Mouse (Mus musculus) urinary bladder, adult 2 months (tissue): ENCODE data around the gene Igtp. TPM values are rescaled to one million over a fixed set of nuclear protein-coding genes. Genes with fewer than 3 reads are reported as not detected.
"Not testable (repeated sequence)": the region's sequence is repeated elsewhere in the genome, so short reads cannot be mapped to it uniquely, and the experiment has no call there.

Experiments used
- DNase-seq: peaks from one replicate; pipeline ENCODE4 v3.0.0; 2022; ENCODE audit warnings: low spot score
- polyA plus RNA-seq: library from polyadenylated mRNA; depleted of rRNA; stranded (reverse); fragments of >200 nt; gene quantifications from 2 replicates; pipeline ENCODE4 v1.2.3, GENCODE M21; 2012

Gene Igtp
- polyA plus RNA-seq, 1 experiment, result 23.8 TPM

DNA sequence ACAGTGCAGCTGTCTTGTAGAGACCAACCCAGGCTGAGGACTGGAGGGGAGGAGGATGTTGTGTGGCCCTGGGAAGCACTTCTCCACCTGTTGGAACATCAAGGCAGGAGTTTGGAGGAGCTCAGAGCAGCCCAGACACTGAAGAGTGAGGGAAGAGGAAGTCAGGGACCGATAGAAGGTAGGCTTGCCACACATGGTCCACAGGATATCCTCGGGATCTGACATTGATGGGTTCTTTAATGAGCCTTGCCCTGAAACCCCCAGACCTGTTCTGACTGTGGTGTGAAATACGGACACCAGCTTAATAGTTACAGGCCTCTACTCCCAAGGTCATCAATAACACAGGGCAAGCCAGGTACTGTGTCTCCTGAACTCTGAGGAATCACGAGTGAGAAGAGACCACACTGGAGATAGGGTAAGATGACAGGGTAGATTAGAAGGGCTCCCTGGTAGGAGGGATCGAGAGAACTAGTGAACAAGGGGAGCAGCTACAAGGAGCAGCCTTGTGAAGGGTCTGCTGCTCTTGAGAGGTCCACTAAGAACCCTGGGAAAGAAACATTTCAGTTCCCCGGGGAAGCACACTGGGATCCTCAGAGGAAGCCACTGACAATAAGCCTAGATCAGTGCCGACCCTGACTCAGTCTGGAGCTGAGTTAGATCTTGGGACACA lies 14.5 kb downstream of the Igtp start:
- no peak for DNase-seq

DNA sequence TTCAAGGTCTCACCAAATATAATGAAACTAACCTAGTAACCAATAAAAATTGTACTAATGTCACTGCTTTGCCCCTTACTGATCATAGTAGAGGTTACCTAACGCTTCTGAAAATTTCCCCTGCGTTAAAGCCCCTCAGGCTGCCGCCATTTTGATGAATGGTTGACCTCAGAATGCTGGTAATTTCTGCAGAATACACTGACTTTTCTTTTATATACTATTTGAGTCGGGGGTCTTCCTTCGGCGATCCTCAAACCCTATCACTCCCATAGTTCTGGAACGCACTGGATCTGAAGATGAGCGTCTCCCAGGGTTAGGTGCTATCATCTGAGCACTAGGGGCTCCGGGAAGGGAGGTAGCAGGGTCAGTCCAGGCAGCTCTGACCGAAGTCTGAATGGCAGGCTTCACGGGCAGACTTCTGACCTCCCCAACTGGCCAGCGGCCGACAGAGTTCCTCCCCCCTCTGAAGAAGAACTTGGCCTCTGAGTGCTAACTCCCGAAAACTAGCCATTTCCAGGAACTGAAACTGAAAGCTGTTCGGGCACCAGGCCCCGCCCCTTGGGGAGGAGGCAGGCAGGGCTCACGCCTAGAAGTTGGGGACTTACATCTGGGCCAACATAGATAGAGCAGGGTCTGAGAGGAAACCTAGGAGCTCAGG lies 15.2 kb downstream of the Igtp start:
- peak; percentile 47 for DNase-seq

DNA sequence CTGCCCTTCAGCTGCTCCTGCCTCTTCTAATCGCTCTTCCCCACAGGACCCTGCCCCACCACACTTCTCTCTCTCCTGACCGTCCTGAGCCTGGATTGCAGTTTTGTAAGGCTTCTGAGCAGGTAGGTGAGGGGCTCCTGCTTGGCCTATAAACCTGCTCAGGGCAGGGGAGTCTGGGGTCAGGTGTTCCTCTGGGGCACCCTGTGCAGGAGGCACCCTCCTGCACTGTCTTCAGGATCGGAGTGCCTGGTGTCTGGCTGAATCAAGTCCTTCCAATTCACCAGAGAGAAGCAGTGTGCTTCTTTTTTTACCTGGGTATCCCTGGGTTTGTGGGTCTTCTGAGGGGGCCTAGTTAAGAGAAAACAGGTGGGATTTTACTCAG lies 15.7 kb downstream of the Igtp start:
- not testable (repeated sequence) for DNase-seq

DNA sequence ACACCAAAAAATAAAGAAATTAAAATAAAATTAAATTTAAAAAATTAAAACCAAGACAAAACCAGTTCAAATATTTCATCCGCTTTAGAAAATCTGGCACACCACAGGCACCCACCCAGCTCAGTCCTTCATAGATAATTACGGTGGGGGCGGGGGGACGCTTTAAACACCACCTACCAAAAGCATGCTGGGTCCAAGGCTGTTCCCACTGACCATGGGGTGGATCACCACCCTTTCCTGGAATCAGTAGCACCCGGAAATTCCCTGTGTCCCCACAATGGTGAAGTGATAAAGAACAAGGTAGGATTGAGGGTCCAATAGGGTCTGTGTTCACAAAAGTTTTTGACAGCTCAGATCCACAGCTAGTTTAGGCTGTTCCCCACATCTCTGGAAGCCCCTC lies 16.5 kb downstream of the Igtp start:
- DNase-seq, result no peak

DNA sequence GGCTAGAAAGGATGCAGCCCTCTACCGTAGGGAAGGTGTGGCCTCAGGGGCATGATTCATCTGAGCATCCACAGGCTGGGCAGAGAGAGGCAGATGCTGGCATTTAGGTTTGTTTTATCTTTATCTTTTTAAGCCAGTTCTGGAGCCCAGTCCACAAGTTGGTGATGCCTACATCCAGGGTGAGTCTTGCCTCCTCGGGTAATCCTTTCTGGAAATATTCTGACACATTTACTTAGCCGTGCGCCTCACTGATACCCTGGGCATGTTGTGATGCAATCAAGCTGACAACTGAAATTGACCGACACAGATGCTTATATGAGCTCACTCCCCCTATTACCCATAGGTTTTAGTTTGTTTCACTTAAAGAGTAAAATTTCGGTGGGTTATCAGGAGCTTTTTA lies 17.5 kb downstream of the Igtp start:
- no peak for DNase-seq

DNA sequence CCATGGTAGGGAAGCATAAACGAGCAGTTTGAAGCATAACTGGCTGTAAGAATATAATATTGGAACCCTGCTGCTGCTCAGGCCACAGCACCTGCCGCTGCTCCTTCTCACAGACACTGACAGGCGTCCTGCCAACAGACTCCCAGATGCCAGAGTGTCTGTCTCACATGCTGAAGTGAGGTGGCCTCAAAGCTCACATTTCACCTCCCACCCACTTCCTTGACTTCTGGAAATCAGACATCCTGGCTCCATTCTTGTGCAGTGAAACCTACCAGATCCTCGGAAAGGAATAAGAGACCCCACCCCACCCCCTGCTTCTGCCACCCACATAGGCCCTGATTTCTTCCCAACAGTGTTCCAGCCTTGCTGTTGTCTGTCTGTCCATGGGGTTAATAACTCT lies 24.4 kb downstream of the Igtp start:
- no peak for DNase-seq

DNA sequence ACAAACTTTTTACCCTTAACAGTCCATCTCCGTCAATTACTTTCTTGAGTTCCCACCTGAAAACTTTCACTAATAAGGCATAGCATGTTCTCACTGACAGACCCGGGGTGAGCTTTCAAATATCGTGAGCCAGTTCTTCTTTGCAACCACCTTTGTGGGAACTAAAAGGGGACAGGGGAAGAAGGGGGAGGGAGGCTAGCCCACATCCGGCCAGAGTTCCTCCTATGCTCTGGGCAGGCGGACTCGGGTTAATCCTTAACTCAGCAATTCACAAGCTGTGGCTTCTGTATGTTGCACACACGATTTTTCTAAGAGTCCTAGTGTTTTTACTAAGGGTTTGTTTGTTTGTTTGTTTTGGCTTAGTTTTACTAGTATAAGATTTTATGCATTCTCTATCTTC lies 25.0 kb downstream of the Igtp start:
- DNase-seq, result no peak

DNA sequence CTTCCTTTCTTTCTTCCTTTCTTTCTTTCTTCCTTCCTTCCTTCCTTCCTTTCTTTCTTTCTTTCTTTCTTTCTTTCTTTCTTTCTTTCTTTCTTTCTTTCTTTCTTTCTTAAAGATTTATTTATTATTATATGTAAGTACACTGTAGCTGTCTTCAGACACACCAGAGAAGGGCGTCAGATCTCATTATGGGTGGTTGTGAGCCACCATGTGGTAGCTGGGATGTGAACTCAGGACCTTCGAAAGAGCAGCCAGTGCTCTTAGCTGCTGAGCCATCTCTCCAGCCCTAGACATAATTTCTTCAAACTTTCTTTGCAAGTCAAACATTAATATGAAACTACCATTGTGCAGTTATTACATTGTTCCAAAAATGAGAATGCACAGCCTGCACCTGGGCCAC lies 25.5 kb downstream of the Igtp start:
- not testable (repeated sequence) for DNase-seq

DNA sequence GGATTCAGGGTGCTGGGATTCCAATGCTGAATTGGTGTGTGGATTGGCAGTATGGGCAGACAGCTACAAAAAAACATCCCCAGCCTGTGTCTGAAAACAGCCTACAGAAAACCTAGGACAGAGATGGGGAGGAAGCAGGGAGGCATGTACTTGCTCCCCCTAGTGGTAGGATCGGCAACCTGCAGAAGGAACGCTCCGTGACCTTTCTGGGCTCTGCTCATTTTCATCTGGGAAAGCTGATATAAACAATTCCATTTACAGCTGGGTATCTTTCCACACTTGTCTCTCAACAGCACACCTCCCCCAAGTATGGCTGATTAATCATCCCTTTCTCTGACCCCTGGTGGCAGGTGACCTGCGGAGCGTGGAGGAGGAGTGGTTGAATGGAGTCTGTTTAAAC lies 26.3 kb downstream of the Igtp start:
- DNase-seq, result peak; percentile 45

DNA sequence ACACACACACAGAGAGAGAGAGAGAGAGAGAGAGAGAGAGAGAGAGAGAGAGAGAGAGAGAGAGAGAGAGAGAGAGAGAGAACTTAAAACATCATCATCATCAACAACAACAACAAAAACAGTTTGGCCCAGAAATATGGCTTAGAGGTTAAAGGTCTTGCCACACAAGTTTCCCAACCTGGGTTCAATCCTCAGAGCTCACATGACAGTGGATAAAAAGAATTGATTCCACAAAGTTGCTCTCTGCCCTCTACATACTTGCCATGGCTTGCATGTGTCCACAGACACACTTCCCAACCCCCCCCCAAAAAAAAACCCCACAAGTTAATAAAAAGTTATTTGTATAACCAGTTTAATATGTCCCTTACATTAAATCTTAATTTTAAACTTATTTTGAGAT lies 27.1 kb downstream of the Igtp start:
- no peak for DNase-seq

DNA sequence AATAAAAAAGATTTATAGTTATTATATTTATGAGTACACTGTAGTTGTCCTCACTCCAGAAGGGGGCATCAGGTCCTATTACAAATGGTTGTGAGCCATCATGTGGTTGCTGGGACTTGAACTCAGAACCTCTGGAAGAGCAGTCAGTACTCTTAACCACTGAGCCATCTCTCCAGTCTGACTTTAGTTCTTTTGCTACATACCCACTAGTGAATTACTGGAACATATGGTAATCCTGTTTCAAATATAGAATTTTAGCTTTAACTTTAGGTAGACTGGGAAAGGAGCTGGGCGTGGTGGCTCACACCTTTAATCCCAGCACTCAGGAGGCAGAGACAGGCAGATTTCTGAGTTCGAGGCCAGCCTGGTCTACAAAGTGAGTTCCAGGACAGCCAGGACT lies 28.7 kb downstream of the Igtp start:
- not testable (repeated sequence) for DNase-seq

DNA sequence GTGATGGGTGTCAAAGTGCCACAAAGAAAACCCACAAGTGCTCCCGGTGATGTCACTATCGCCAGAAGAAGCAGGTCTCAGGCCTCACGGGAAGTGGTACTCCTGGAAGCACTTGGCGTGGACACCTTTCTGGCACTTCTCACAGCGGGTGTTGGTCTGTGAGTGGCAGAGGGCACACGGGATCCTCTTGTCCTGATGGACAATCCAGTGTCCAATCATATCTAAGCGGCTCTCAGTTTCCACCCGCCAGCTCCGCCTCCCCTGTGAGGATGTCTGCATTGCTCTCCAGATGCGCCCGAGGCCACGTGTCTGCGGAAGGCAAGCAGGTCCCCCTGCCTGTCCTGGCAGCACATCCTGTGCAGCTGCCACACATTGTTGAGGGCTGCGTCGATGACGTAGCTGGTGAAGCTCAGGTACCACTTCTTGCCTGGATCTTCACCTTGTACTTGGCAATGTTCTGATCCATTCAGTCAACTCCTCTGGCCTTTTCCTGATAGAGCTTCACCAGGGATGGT lies 31.1 kb downstream of the Igtp start:
- no peak for DNase-seq

DNA sequence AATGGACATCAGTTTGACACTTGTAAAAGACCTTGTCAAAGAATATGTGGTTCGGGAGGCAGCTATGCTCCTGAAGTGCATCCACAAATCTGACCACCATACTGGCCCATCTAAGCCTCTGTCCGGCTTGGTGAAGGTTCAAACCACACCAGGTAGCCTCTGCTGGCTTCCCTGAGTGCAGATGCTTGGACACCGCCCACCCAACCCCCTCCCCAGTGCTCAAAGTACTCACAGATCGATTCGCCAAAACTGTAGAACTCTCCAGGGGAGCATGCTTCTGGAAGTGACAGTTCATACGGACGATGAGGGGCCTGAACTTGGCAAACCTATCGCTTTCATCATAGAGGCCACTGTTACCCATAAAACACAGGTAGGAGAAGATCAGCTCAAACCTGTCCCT lies 31.8 kb downstream of the Igtp start:
- no peak for DNase-seq

DNA sequence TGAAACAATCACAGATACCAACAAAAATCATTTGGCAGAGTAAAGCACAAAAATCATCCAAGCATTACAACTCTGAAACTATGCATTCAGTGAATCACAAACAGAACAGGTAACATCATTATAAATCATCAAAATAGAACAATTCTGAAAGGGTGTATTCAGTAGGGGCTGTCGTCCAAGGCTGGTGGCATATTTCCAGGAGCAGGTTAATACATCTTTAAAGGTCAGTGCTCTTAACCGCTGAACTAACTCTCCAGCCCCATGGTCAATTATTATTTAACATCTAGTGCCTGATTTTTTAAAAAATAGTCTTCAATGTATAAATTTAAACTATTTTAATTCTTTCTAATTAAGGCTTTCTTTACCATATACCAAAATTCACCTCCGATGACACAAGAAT lies 35.2 kb downstream of the Igtp start:
- DNase-seq, result not testable (repeated sequence)

DNA sequence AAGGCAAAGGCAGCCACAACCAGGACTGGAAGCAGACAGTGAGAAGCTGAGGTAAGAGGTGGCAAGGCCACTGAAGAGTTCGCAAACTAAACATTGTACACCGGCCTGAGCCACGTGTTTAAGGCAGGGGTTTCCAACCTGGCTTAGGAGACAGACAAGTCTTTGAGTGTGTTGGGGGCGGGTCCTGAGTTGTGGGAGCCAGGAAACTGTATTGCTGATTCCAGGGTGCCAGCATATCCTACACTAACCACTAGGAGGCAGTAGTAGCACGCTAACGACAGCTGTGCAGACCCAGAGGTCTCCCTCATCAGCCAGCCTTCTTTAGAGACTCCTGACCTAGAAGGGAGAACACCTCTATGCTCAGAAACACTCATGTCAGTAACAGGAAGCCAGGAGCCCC lies 35.8 kb downstream of the Igtp start:
- DNase-seq, result no peak

DNA sequence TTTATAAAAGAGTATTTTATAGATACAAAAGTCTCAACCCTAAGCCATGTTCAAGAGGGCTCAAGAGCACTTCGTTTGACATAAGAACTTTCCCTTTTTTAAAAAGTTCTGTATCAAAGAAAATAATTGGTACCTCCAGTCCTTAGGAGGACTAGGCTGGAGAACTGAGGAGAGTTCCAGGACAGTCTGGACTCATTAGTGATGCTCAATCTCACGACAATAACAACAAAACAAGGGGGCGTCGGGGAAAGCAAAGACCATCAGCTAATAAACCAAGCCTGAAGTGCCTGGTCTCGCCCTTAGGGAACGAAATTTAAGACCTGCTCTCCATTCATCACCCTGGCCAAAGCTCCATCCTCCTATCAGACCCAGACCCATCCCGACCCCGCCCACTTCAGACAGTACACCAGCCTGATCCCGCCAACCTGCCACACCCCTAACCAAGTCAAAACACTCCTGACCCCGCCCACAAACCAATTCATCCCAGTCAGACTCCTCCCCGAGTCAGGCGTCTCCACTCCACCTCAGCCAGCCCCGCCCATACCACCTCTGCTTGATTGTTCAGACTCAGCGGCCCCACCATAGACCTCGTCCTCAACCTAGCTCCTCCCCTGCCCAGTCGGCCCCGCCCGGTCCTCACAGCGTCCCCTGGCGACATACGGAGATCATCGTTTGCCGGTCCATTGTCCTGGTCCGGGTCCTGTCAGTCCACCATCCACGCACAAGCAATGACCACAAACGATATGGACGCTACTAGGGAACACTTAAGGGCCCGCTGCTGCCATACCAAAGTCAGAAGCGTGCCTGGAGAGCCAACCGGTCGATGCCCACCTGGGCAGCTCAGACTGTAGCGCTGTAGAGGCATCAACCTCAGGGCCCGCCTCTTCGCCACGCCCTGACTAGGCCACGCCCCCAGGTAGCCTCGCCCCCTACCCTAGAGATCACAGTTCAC lies 39.8 kb downstream of the Igtp start:
- DNase-seq, result no peak

DNA sequence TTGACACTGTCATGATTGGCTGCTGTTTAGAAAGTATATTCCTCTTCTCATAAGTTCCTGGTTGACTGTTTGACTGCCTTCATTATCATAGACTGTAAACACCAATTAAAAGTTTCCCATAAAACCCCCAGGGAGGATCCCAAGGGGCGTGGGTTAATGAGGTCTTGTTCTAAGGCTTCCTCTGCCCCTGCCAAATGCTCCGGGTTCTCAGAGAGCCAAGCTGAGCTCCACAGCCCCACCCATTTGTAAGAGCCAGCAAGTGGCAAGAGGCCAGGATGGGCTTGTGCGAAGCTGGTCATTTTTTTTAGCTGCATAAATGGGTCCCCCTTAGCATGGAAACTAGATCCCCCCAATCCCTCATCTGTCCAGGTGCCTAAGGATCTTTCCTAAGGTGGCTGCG lies 47.9 kb downstream of the Igtp start:
- DNase-seq, result no peak

DNA sequence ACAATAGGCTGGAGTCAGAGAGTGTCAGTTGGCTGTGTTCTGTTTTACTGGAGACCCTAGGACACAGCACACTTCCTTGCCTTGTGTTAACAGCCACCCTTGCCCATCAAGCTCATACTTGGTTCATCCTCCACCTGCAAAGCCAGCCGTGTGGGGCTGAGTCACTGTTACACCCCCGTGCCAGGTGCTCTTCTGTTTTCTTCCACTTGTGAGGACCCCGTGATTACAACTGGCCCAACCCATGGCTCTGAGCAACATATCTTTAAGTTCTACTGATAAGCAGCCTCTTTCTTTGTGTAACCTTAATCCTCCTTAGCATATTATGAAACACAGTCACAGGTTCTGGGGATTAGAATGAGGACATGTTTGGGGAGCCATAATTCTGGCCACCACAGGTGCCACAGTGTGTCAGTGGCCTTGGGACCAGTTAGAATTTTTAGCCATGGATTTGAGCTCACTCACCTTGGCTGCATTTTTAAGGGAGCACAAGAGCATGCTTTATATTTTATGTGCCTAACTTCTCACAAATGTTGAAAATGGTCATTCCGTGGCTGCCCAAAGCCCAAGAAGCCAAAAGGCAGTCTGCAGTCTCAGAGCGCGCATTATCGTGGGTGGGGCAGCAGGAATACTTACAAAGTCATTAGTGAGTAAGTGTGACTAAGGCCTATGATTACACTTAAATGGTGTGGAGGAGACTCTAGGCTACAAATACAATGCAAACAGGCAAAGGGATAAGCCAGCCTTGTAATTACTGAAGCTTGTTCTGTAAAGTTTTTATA lies 50.0 kb downstream of the Igtp start:
- no peak for DNase-seq

DNA sequence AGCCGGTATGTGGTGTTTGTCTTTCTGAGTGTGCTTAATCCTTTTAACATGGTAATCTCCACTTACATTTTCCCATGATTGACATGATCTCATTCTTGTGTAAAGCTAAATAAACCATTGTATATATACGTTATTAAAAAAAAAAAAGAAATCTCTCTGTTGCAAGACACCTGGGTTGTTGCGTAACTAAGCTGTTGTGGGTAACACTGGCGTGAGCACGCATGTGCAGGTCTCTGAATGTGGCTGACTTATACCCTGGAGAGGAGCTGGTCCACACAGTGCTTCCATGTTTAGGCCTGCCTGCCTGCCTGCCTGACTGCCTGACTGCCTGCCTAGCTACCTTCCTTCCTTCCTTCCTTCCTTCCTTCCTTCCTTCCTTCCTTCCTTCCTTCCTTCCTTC lies 51.2 kb downstream of the Igtp start:
- DNase-seq, result no peak

DNA sequence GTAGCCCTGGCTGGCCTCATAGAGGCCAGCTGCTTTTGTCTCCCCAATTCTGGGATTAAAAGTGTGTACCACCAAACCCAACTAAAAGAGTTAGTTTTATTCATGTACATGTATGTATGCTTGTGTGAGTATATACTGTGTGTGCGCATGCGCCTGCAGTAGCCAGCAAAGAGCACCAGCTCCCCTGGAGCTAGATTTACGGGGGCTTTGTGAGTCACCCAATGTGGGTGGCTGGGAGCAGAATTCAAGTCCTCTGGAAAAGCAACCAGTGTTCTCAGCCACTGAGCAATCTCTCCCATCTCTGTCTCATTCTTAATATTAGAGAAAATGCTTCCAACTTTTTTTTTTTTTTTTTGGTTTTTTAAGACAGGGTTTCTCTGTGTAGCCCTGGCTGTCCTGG lies 55.1 kb downstream of the Igtp start:
- no peak for DNase-seq
